Mouse (Mus musculus) spleen, postnatal 10 days (tissue): ENCODE data around the gene Dennd1a.

ENCODE experiments used
- DNase-seq, 2 experiments: peaks; one replicate each; pipeline ENCODE4 v3.0.0; 2021 to 2022; ENCODE audit warnings: low spot score in 2 of 2

Gene Dennd1a

DNA sequence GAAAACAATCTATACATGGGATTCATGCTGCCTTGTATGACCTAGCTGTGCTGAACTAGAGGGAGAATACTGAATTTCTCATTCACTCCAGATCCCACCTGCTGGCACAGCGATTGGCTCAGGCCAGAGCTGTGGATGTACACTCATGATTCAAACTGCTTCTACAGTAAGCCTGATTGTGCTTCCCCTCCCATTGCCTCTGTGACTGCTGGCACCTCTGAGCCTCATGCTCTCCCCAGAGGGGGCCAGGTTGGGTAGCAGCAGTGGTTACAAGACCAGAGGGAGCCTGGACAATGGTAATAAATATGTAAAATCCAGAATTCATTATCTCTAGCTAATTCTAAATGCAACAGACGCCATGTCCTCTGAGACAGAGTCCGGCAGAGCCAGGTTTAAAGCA lies 404.0 kb downstream of the Dennd1a start:
- no peak for DNase-seq

- DNase-seq, result no peak
These were observed 405.8 kb downstream of the Dennd1a start for GRCm38 (mm10) chr2:37881262-37881913.

GRCm38 (mm10) chr2:37879697-37880096 lies 407.5 kb downstream of the Dennd1a start:
- DNase-seq, result no peak

- no peak for DNase-seq
These were observed 414.4 kb downstream of the Dennd1a start for GRCm38 (mm10) chr2:37872791-37873190.

DNA sequence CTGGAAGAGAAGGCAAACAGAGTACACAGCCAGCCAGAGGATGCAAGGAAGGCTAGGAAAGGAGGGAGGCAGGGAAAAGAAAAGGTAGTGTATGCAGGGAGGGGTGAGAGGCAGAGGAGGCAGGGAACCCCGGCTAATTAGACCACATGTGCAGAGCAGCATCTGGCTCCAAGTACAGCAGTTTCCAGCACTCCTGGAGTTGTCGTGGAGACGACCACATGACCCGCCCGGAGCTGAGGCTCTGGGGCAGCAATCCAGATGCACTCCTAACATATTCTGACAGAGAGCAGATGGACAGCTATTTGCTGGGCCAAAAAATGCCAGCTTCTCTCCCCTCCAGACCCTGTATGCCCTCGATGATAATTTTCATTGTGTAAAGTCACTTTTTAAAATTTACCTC lies 417.6 kb downstream of the Dennd1a start:
- DNase-seq, result no peak

DNA sequence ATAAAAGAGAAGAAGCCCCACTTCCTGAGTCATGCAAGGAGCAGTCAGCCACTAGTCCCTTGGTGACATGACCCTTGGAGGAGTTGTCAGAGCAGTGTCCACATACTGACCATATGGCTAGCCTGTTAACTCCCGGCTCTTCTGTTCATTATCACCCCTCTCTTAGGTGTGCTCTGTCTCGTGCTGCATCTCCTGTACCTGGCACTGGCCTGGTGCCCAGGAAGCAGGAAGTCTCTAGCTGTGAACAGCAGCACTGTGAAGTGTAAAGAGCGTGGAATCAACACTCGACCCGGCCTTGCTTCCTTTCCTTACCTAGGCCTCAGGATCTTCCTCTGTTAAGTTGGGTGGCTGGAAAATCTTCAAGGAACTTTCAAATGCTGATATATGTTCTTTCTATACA lies 419.8 kb downstream of the Dennd1a start:
- DNase-seq, result no peak

DNA sequence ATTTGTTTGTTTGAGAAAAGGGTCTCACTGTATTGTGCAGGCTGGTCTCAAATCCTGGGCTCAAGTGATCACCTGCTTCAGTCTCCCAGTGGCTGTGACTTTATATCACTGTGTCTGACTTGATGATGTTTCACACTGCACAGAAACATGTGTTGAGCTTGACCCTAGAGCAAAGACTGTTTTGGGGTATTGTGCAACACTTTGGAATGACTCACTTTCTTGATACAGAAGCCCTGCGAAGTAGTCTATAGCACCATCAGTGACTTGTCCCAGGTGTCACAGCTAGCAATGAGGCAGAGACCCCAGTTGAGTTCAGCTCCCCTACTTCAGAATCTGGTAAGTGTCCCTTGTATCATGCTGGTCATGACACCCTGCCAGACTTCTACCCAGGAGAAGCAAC lies 429.7 kb downstream of the Dennd1a start:
- DNase-seq, result no peak

DNA sequence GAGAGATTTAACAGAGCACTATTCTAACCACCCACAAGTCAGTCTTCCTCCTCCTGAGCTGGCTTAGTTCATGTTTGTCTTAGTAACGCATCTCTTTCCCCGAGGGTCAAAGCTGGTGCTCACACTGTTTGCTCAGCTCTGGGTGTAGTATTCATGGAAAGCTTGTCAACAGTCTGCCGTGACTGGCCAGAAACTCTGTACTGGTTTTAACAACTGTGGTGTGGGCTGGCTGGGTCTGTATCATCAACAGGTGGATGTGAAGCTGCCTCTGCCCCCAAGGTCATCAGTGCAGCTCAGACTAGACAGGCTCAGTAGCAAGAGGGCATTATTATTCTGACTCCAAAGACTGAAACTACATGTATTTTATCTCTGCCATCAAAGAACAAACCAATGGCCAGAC lies 430.2 kb downstream of the Dennd1a start:
- DNase-seq, result no peak

- no peak for DNase-seq
These were observed 432.0 kb downstream of the Dennd1a start for GRCm38 (mm10) chr2:37855226-37855625.

DNA sequence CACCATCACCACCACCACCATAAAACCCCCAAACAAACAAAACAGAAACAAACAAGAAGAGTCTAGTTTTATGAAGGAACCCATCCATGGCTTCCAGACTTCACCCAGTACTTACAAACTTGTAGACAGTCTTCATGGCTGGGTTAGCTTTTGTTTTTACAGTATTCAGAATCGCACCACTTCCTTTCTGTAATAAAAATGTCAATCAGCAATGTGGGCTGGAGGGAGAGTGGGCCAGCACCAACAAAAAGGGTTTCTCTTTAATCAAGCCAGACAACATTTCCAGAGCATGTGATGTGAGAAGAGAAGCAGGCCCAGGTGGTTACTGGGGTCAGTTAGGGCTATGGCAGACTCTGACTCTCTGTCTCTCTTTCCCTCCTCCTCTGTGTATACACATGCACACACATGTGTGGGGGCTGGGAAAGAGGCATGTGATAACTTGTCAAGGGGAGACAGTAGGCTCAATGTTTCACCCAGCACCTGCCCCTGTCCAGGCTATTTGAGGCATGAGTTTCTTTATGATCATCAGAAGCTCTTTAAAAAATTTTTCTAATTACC lies 433.2 kb downstream of the Dennd1a start:
- no peak for DNase-seq

- DNase-seq, result no peak
These were observed 436.6 kb downstream of the Dennd1a start for GRCm38 (mm10) chr2:37850626-37851025.

DNA sequence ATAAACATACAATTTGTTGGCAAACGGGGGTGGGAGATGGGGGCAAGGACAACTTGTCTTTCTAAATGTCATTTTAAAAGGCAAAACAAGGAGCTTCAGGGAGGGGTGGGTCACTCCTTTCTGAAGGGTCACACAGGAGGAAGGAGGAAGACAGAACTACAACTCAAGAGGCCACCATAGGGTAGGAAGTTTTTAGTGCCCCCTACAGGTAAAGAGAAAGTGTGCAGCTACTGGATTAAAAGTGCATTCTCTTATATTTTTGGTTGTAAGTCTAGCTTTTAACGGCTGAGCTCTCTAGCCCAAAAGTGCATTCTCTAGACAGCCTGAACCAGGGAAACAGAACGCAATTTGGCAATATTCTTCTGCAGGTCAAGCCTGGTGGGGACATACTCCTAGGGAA lies 437.8 kb downstream of the Dennd1a start:
- DNase-seq, result no peak

- no peak for DNase-seq
These were observed 444.5 kb downstream of the Dennd1a start for GRCm38 (mm10) chr2:37842719-37843118.

DNA sequence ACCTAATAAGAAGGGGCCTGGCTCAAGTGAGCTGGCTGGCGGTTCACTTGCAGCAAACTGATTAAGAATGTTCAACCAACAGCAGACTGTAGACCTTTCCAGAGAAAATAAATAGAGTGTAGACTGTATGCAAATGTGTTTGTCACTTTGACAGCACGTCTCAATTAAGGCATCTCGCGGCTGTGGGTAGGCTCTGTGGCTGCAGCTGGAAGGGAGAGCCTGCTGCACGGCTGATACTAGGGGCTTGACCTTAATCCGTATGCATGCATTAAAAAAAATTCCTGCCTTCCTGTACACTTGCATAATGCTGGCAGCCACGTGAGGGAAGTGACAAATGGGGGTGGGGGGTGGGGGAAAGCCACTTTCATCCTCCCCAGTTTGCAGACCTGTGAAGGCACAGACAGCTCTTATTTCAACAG lies 445.0 kb downstream of the Dennd1a start:
- no peak for DNase-seq

- no peak for DNase-seq
These were observed 447.3 kb downstream of the Dennd1a start for GRCm38 (mm10) chr2:37839922-37840321.

DNA sequence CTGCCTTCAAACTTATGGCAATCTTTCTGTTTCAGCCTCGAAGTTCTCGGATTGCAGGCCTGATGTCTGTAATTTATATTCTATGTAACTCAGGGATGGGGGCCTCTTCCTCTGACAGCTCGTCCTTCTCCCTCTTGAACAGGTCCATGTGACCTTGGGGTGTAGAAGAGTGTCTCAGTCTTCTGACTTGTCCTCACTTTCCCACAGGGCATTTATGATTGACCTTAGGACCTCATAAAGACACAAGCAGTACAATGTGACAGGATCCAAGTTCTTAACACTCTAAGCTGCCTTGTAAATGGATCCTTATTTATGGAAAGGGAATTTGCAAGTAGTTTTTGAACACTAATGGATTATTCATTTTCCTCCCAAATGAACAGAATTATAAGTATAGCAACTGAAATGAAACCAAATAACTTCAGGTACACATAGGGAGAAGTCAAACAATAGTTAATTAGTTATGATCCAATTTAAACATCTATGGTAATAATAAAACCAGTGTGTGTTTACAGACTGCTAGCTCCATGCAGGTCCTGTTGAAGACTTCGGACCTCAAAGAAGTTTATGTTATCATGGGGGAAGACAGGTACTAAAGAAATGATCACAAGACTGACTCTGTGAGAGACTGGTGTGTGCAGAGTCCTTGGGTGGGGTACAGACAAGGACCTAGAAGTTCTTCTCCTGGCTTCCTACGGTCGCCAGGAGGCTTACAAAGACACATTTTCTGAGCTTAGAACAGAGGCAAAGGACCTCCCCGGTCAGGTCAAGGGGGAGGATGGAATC lies 448.8 kb downstream of the Dennd1a start:
- DNase-seq, result no peak

DNA sequence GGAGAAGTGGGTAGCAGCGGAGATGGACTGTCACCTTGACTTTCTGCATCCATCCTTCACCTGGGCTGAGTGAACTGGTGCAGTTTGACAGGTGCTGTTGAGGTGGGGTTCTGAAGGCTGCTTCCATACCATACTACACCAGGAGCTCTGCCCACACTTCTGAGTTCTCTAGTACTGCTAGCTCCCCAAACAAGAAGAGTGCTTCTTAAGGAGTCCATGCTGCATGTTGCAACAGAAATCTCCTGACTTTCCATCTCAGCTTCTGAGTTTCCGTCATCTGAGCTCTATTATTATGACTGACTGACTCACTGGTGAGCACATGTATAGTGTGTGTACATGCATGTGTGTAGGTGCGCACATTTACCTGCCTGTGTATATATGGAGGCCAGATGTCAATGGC lies 449.6 kb downstream of the Dennd1a start:
- DNase-seq, result no peak

- DNase-seq, result no peak
These were observed 450.3 kb downstream of the Dennd1a start for GRCm38 (mm10) chr2:37836926-37837325.

DNA sequence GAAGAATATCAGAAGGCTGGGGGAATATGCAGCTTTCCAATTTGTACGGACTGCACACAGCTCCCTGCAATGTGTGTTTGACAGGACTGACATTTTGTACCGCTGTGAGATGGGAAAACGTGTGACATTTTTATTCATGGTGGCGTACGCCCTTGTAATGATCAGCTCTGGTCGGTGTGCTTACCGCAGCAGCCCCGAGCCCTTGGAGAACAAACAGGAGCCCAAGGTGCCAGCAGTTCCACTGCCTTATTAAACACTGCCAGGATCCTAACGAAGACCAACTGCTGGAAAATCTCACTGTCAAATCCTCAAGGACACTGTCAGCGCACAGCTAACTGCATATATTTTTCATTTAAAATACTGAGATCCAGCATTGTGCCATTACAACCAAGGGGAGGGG lies 454.9 kb downstream of the Dennd1a start:
- no peak for DNase-seq

- DNase-seq, result no peak
These were observed 457.4 kb downstream of the Dennd1a start for GRCm38 (mm10) chr2:37829758-37830275.

DNA sequence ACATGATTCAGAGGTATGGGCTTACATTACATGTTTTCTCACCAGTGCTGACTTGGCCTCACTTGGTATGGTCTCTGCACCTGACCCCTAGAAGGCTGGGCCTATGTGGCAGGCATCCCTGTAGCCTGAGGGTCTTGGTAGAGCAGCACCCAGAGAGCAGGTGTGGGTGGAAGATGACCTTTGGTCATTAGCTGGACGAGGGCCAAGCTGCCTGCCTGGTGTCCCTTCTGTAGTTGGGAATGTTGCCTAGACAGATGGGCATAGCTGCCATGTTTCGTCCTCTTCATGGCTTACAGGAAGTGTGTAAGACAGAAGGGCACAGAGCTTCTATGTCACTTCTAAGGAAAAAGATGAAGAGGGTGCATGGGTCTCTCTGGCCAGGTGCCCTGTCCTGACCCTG lies 463.4 kb downstream of the Dennd1a start:
- no peak for DNase-seq

- DNase-seq, result no peak
These were observed 465.1 kb downstream of the Dennd1a start for GRCm38 (mm10) chr2:37822122-37822521.
